Mouse (Mus musculus) embryonic facial prominence, embryonic 13.5 days (tissue): ENCODE results near the gene Nr1h4. TPM values are rescaled to one million over a fixed set of nuclear protein-coding genes. Genes with fewer than 3 reads are reported as not detected.

ENCODE experiments used
- ATAC-seq: fragments of 200-750 bp; cut with Nextera tagmentation; 2 replicates; pipeline ENCODE4 v1.8.0; 2017; ENCODE audit warnings: low read depth; ENCODE audit not compliant: insufficient number of reproducible peaks, insufficient read depth, low FRiP score, low TSS enrichment
- H3K27ac ChIP-seq: fragments of 300-500 bp; sonication (generic); 2 replicates; pipeline ENCODE4 v1.5.1; 2015; ENCODE audit warnings: moderate library complexity, mild to moderate bottlenecking, inconsistent platforms
- H3K27me3 ChIP-seq: fragments of 300-500 bp; sonication (generic); 2 replicates; pipeline ENCODE4 v1.6.1; 2015; ENCODE audit warnings: mild to moderate bottlenecking, inconsistent platforms
- H3K36me3 ChIP-seq: fragments of 300-500 bp; sonication (generic); 2 replicates; pipeline ENCODE4 v1.6.1; 2015; ENCODE audit warnings: mild to moderate bottlenecking, inconsistent platforms
- H3K4me1 ChIP-seq: fragments of 300-500 bp; sonication (generic); 2 replicates; pipeline ENCODE4 v1.6.1; 2015; ENCODE audit warnings: inconsistent platforms
- H3K4me2 ChIP-seq: fragments of 300-500 bp; sonication (generic); 2 replicates; pipeline ENCODE4 v1.6.1; 2015; ENCODE audit warnings: moderate library complexity, mild to moderate bottlenecking, inconsistent platforms
- H3K4me3 ChIP-seq: fragments of 300-500 bp; sonication (generic); 2 replicates; pipeline ENCODE4 v1.5.1; 2015; ENCODE audit warnings: mild to moderate bottlenecking, inconsistent platforms
- H3K9ac ChIP-seq: fragments of 300-500 bp; sonication (generic); 2 replicates; pipeline ENCODE4 v1.6.1; 2015; ENCODE audit warnings: mild to moderate bottlenecking, inconsistent platforms
- H3K9me3 ChIP-seq: fragments of 300-500 bp; sonication (generic); 2 replicates; pipeline ENCODE4 v1.6.1; 2016; ENCODE audit warnings: inconsistent platforms
- WGBS: fragments of 180-500 bp; shearing (Covaris S2); methylation state at CpG from one replicate; pipeline ENCODE4 v1.1.7; 2015; ENCODE audit warnings: mixed read lengths; 5-methylcytosine and 5-hydroxymethylcytosine counted together
- polyA plus RNA-seq: library from polyadenylated mRNA; unstranded; fragments of >200 nt; fragmentation: Nextera tagmentation; extraction: Ambion mirVana; gene quantifications from 2 replicates; pipeline ENCODE4 v1.2.1, GENCODE M21; 2015

Nr1h4 gene
- polyA plus RNA-seq, 1 experiment from 2014 or later: not detected

DNA sequence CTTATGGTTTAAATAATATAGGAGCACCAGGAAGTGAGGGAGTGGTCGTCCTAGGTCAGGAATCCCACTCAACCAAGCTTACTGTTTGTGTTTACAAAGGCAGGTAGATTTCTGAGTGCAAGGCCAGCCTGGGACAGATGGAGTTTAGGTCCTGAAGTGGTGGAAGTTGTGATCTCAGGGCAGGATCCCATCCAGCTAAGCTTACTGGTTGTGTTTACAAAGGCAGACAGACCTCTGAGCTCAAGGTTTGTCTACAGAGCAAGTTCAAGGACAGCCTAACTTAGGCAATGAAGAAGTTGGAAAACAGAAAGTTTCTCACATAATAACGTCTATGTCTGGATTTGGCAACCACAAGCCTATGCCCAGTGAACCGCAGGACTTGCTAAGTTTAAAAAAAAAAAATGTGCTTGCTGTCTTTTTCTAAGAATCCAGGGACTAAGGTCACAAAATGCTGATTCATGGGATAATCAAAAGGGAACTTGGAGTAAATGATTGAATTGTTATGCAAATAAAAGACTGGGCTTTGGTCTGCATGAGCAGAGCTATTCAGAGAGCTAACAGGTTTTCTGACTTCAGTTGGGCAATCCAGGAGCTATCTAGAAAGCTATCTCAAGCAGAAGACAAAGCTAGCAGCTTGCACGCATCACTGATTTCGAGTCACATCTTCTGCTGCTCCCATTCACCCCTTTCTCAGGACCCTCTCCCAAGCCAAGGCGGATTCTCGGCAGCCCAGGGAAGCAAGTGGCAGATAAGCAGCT lies 62.6 kb downstream of the Nr1h4 start:
- 78% methylated on average over 7 of the region's 7 CpGs for WGBS
- no peak for ATAC-seq
- Histone ChIP-seq H3K4me3 (no peak overlapping the region), H3K9me3 (no peaks in the 10 kb centered on the region; the same call in 1 of the 2 replicates), H3K36me3 (no peaks in the 10 kb centered on the region), H3K4me1 (no peaks in the 10 kb centered on the region), H3K4me2 (no peak overlapping the region), H3K27me3 (no peaks in the 10 kb centered on the region), H3K27ac (no peak overlapping the region), H3K9ac (no peak overlapping the region)

DNA sequence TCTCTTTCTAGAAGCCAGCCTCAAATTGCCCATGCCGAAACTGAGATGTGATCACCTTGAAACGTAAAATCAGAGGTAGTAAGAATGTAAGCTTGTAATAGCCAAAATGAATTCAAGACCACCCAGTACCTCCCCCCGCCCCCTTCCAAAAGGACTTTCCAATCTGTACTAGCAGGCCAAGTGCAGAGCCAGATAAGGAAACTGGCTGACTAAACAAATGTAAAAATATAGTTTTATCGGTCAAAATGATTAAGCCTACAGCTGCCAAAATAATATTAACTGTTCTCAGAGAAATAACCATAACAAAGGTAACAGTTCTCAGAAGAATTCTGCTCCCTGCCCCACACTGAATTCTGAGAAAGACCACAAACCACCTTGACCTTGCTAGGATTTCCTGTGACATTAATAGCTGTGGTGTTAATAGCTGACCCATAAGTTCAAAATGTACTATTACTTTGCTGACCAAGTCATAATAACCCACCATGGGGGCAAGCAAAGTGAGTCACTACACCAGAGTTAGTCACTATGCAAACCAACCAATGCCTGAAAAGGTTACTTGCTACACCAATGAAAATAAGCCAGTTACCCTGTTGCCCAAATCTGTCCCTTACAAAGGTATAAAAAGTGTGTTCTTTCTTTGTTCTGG lies 68.5 kb downstream of the Nr1h4 start:
- 80% methylated on average over 4 of the region's 4 CpGs for WGBS
- H3K9ac ChIP-seq: no peak overlapping the region
- H3K4me3 ChIP-seq: no peak overlapping the region
- H3K27ac ChIP-seq: no peak overlapping the region
- H3K36me3 ChIP-seq: no peaks in the 10 kb centered on the region
- H3K4me2 ChIP-seq: no peak overlapping the region
- H3K27me3 ChIP-seq: no peaks in the 10 kb centered on the region
- ATAC-seq: no peak
- H3K9me3 ChIP-seq: no peaks in the 10 kb centered on the region; the same call in 1 of the 2 replicates
- H3K4me1 ChIP-seq: no peaks in the 10 kb centered on the region

DNA sequence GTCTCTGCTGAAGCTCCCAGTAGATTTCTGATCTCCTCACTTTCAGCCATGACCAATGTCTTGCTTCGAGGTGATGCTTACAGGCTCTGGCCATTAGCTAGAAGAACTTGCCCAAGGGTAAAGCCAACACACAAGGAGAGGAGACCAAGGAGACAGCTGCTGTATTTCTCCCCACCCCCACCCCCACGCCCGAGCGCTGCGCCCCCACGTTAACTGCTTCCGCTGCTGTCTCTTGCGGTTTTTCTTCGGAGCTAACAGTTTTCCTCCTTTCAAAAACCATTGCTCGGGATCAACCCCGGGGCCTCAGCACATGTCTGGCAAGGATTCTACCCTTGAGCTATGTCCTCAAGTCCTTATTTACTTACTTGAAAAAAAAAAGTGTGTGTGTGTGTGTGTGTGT lies 70.5 kb downstream of the Nr1h4 start:
- Histone ChIP-seq H3K4me2 (no peak overlapping the region), H3K36me3 (no peaks in the 10 kb centered on the region), H3K4me3 (no peak overlapping the region), H3K27ac (no peak overlapping the region), H3K9ac (no peak overlapping the region), H3K9me3 (no peaks in the 10 kb centered on the region), H3K27me3 (no peaks in the 10 kb centered on the region), H3K4me1 (no peaks in the 10 kb centered on the region)
- WGBS: 75% methylated on average over 11 of the region's 11 CpGs
- ATAC-seq: no peak

DNA sequence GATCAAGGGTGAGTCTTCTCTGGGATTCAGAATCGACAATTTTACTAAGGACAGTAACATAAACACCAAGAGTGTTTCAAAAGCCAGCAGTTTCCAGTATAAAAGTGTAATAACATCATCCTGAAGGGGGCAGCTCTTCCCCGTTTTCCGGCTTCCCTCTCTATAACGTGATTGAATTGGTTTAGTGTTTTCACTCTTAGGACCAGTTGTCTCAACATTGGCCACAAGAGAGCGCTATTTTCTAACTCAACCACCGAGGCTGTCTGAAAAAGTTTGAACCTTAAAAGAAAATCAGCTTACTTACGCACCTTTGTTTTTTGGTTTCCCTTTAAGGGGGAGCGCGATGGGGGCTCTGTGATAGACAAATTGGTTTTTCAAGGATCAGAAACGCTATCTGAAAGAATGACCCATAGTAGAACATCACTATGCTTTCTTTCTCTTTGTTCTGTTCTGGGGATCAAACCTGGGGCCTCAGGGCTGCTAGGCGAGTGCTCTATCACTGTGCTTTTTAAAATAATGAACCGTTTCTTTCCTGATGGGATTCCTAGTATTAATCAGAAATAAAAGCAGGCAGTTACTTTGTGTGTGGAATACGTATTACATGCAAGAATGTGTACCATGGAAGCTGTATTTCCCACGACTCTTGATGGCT lies 71.4 kb downstream of the Nr1h4 start:
- WGBS: 20% methylated on average over 14 of the region's 14 CpGs
- peak; percentile 59; the same call in 1 of the 2 replicates for ATAC-seq
- Histone ChIP-seq H3K36me3 (no peaks in the 10 kb centered on the region), H3K4me1 (no peaks in the 10 kb centered on the region), H3K27me3 (no peaks in the 10 kb centered on the region), H3K27ac (no peak overlapping the region), H3K9ac (no peak overlapping the region), H3K4me2 (peak overlapping the region; percentile 36; the same call in 1 of the 2 replicates), H3K9me3 (no peaks in the 10 kb centered on the region), H3K4me3 (no peak overlapping the region; the same call in 1 of the 2 replicates)

DNA sequence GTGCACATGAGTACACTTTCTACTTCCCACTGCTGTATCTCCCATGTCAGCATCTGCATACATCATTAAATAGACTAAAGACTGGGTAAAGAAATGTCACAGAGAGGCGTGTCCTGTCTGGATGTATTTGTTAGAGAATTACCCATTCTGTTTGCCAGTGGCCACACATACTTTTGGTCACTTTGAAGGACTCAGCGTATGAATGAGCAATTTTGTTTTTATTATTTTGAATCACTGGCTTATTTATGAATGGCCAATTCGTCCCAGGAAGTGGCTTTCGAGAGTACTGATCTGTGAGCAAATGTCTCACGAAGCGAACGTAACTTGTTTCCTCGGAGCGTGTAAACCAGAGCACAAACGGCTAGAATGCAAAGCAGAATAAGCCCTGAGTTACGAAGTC lies 72.4 kb downstream of the Nr1h4 start:
- no peaks in the 10 kb centered on the region for H3K9me3 ChIP-seq
- no peaks in the 10 kb centered on the region for H3K36me3 ChIP-seq
- no peaks in the 10 kb centered on the region for H3K27me3 ChIP-seq
- no peak overlapping the region for H3K4me2 ChIP-seq
- 88% methylated on average over 11 of the region's 11 CpGs for WGBS
- H3K9ac ChIP-seq: no peak overlapping the region
- no peak overlapping the region for H3K4me3 ChIP-seq
- no peak for ATAC-seq
- no peak overlapping the region for H3K27ac ChIP-seq
- no peaks in the 10 kb centered on the region for H3K4me1 ChIP-seq

DNA sequence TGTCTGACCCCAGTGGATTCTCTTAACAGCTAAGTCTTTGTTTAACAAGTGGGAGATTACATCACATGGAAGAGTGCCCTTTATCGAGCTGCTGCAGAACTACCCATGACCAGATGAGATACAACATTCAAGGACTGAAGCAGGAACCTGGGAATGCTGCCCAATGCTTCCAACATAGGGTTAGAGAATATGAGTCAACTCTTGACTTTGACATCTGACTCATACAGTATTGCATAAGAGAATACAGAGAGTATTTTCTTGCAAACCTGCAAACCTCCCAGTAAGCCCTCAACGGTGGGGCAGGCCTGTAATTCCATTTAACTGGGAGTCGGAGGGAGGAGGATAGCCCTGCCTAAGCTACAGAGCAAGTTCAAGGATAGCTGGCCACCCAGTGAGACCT lies 74.6 kb downstream of the Nr1h4 start:
- no peak overlapping the region for H3K4me3 ChIP-seq
- H3K36me3 ChIP-seq: no peaks in the 10 kb centered on the region
- no peak overlapping the region for H3K9ac ChIP-seq
- H3K4me1 ChIP-seq: no peaks in the 10 kb centered on the region
- 77% methylated on average over 3 of the region's 3 CpGs for WGBS
- no peaks in the 10 kb centered on the region for H3K9me3 ChIP-seq
- no peaks in the 10 kb centered on the region for H3K27me3 ChIP-seq
- no peak overlapping the region for H3K4me2 ChIP-seq
- no peak overlapping the region for H3K27ac ChIP-seq
- ATAC-seq: no peak

DNA sequence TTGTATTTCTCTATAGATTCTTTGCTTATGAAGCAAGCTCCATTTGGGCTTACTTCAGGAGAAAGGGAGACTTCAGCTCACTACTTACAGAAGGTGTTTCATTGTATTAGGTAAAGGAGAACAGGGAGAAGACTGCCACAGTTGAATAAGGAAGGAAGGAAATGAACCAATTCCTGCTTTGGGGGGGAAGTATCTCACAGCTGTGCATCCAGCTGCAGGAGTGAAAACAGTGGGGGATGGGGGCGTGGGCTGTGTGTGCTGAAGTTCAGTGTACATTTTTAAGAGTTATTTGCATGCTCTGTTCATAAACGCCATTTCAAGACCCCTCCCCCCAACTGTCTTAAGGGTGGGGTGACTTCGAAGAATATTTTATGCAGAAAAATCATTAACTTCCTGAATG lies 79.6 kb downstream of the Nr1h4 start:
- Histone ChIP-seq H3K4me2 (no peak overlapping the region), H3K36me3 (no peaks in the 10 kb centered on the region), H3K9ac (no peak overlapping the region), H3K4me1 (no peaks in the 10 kb centered on the region), H3K9me3 (no peaks in the 10 kb centered on the region), H3K27ac (no peak overlapping the region), H3K27me3 (no peaks in the 10 kb centered on the region), H3K4me3 (no peak overlapping the region)
- 76% methylated on average over 3 of the region's 3 CpGs for WGBS
- no peak for ATAC-seq

DNA sequence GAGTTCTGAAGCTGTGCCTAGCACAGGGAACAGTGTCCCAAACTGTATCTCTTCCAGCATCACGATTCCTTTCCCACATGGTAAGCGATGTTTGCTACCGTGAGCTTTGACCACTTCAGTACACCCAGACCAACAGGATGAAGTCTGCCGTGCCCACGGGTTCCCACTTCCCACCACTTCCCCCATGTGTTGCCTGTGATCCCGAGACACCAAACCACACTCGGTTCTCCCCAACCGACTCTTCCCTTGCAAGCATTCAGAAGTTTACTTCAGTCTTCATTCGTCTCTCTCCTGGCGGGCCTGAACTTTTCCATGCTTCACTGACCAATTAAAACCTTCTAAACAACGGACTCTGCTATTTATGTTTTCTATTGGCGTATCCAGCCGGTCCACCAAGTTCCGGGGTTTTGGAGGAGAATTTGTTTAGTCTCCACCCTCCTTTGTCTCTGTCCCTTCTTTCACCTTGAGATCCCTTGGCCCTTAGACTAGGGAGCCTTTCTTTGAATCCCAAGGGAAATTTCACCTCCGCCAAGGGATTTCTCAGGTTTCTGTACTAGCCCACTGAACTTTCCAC lies 80.2 kb downstream of the Nr1h4 start:
- Histone ChIP-seq H3K9ac (no peak overlapping the region), H3K27me3 (no peaks in the 10 kb centered on the region), H3K9me3 (no peaks in the 10 kb centered on the region), H3K27ac (no peak overlapping the region), H3K4me3 (no peak overlapping the region), H3K4me2 (no peak overlapping the region), H3K4me1 (no peaks in the 10 kb centered on the region), H3K36me3 (no peaks in the 10 kb centered on the region)
- WGBS: 81% methylated on average over 15 of the region's 15 CpGs
- no peak for ATAC-seq

DNA sequence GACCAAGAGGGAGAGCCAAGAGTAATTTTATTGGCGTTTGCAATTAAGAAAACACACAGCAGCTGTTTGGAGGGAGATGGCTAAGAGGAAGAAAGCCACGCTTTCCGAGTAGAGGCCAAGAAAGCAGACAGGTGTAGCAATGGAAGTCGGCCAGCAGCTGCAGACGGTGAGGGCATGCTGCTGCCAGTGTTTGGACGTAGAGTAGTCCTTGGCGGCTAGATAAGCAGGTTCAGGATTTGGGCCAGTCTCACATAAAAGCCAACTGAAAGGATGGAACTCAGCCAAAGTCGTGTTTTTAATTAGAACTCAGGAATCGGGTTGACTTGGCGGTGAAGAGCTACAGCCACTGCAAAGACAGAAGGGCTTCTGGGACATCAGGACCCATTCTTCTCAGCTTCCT lies 83.0 kb downstream of the Nr1h4 start:
- ATAC-seq: no peak
- Histone ChIP-seq H3K27me3 (no peaks in the 10 kb centered on the region), H3K9ac (no peak overlapping the region)

DNA sequence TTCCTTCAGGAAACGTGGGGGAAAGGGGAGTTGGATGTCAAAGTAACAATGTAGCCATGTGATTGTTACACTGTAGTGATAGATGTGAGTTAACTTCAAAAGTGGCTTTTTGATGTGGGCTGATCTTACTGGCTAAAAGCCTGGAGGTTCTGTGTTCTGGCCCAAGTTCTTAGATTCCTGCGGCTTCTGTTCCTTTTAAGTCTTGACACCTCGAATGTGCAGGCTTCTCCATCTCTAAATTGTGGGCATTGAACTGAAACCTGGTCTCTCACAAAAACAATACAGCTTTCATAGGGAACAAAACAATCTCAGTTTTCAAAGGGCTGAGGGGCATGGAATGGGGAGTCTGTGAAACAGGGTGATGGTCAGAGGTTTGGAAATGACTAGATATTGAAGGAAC lies 89.0 kb downstream of the Nr1h4 start:
- Histone ChIP-seq H3K27me3 (no peaks in the 10 kb centered on the region), H3K27ac (peak overlapping the region; percentile 62; the same call in 1 of the 2 replicates), H3K9me3 (no peaks in the 10 kb centered on the region), H3K9ac (peak overlapping the region; percentile 74; the same call in 1 of the 2 replicates), H3K4me3 (peak overlapping the region; percentile 68), H3K4me2 (peak overlapping the region; percentile 92), H3K4me1 (peaks cover 14% of the 10 kb centered on the region), H3K36me3 (0 out of 2 replicates have a peak, but pooled peaks cover 4% of the 10 kb centered on the region)
- ATAC-seq: no peak
- 29% methylated on average over 3 of the region's 3 CpGs for WGBS

More for the DNA sequence above, 83.0 kb downstream of the Nr1h4 start:
- H3K4me3 ChIP-seq: no peak overlapping the region
- H3K27ac ChIP-seq: no peak overlapping the region
- H3K4me1 ChIP-seq: no peaks in the 10 kb centered on the region
- H3K36me3 ChIP-seq: no peaks in the 10 kb centered on the region
- no peak overlapping the region for H3K4me2 ChIP-seq
- H3K9me3 ChIP-seq: no peaks in the 10 kb centered on the region
- WGBS: 44% methylated on average over 10 of the region's 10 CpGs

DNA sequence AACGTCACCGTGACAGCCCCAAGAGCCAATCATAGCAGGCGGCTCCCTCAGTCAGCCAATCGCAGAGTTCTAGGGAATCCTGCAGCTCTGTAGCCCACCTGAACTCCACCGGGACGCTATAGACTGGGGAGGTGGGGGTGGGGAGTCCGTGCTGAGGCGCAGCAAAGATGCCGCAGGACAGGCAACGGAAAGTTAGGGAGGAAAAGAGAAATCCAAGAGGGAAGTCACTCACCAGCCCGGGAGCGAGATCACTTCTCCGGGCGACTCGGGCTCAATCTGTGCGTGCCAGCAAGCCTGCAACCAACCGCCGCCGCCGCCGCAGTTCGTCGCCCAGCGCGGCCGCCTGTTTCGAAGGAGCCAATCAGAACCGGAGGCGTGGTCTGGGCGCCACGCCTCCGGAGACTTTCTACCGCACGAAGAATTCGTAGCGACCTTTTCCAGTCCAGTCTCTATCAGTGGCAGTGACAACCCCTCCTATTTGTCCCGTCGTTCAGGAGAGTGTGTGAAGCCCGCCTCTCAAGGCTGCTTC lies 89.7 kb downstream of the Nr1h4 start, which contains the start of gene Gas2l3:
TSS of gene Gas2l3 (minus strand) at position 345 of the 529 bp plus-strand sequence.
- no peaks in the 10 kb centered on the region for H3K27me3 ChIP-seq
- H3K27ac ChIP-seq: peak within 1 kb of the TSS; percentile 62
- peaks cover 14% of the 10 kb centered on the region for H3K4me1 ChIP-seq
- WGBS: under 1% methylated on average over 39 of the region's 39 CpGs
- H3K9ac ChIP-seq: peak within 1 kb of the TSS; percentile 74
- H3K4me3 ChIP-seq: peak within 1 kb of the TSS; percentile 68
- ATAC-seq: peak; percentile 94
- 0 out of 2 replicates have a peak, but pooled peaks cover 4% of the 10 kb centered on the region for H3K36me3 ChIP-seq
- H3K9me3 ChIP-seq: no peaks in the 10 kb centered on the region
- peak within 1 kb of the TSS; percentile 92 for H3K4me2 ChIP-seq
